Mouse (Mus musculus): ENCODE data around the gene Csn1s2a. TPM values are rescaled to one million over a fixed set of nuclear protein-coding genes. Genes with fewer than 3 reads are reported as not detected.

The Csn1s2a gene
- total and polyA plus RNA-seq, 2 experiments from 2014 or later = not detected

- H3K9me3 ChIP-seq (replicated peaks; ENCODE audit: control insufficient read depth, low read length) = no peaks in the 10 kb centered on the region
- DNase-seq (ENCODE audit: low spot score) = no peak
- no peak for ATAC-seq (ENCODE audit: insufficient read depth, low read depth)
- no peak within 1 kb of the TSS for H3K4me2 ChIP-seq (ENCODE audit: low read depth, low read length)
- no peaks in the 10 kb centered on the region for H3K4me1 ChIP-seq (ENCODE audit: control insufficient read depth, insufficient read depth)
- no peaks in the 10 kb centered on the region for H3K27me3 ChIP-seq (ENCODE audit: control insufficient read depth, insufficient read depth, low read length)
- TF ChIP-seq EP300 (IDR thresholded peaks at IDR 0.05; ENCODE audit: low read depth) (no peak), CTCF (IDR thresholded peaks at IDR 0.05; ENCODE audit: low read depth) (no peak)
- WGBS = 37% methylated on average over 2 of the region's 2 CpGs
- no peak within 1 kb of the TSS for H3K4me3 ChIP-seq (ENCODE audit: low read depth, low read length)
- H3K36me3 ChIP-seq (replicated peaks; ENCODE audit: control insufficient read depth, insufficient read depth, low read length) = no peaks in the 10 kb centered on the region
- no peak within 1 kb of the TSS for H3K9ac ChIP-seq (replicated peaks; ENCODE audit: low read depth, low read length)
- H3K27ac ChIP-seq (ENCODE audit: low read depth) = no peak within 1 kb of the TSS
Observed at GRCm38 (mm10) chr5:87807782-87808181, 33.4 kb downstream of the Csn1s2a start, which contains the start of gene Csn1s2b. Gene Csn1s2b, plus strand, starts transcription at chr5:87808082.

GRCm38 (mm10) chr5:87809253-87809652 lies 34.9 kb downstream of the Csn1s2a start:
- no peak for DNase-seq (ENCODE audit: low spot score)
- 54% methylated on average over 2 of the region's 2 CpGs for WGBS

DNA sequence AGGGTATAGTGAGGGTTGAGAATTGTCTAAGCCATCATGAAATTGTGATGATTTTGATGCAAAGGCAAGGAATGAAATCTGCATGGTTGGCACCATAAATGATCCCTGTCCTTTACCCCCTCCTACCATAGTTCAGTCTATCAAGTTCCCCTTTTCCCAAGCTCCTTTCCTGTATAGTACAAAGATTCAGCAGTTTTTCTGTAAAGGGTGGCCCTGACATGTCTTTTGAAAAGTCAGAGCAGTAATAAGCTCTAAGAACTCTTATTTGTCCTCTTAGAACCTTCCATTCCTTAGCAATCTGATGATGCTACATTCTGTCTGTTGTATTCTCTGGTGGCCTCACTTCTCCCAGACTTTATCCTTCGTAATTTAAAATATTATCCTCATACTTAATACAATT lies 51.0 kb downstream of the Csn1s2a start, which contains the start of gene Prr27:
Prr27 (plus strand) TSS at position 301 of the 400 bp plus-strand sequence.
- H3K27me3 ChIP-seq (ENCODE audit: control insufficient read depth, insufficient read depth, low read length) = no peaks in the 10 kb centered on the region
- H3K4me1 ChIP-seq (ENCODE audit: control insufficient read depth, insufficient read depth) = no peaks in the 10 kb centered on the region
- H3K9me3 ChIP-seq (replicated peaks; ENCODE audit: control insufficient read depth, low read length) = no peaks in the 10 kb centered on the region
- H3K9ac ChIP-seq (replicated peaks; ENCODE audit: low read depth, low read length) = no peak within 1 kb of the TSS
- H3K27ac ChIP-seq (ENCODE audit: low read depth) = no peak within 1 kb of the TSS
- no peak for DNase-seq (ENCODE audit: low spot score)
- no peaks in the 10 kb centered on the region for H3K36me3 ChIP-seq (replicated peaks; ENCODE audit: control insufficient read depth, insufficient read depth, low read length)
- H3K4me3 ChIP-seq (ENCODE audit: low read depth, low read length) = no peak within 1 kb of the TSS
- ATAC-seq (ENCODE audit: insufficient read depth, low read depth) = no peak
- WGBS = 41% methylated on average over 1 of the region's 1 CpGs
- no peak within 1 kb of the TSS for H3K4me2 ChIP-seq (ENCODE audit: low read depth, low read length)
- no peak for TF ChIP-seq EP300 (IDR thresholded peaks at IDR 0.05; ENCODE audit: low read depth)
- TF ChIP-seq CTCF (IDR thresholded peaks at IDR 0.05; ENCODE audit: low read depth) = no peak

More at GRCm38 (mm10) chr5:87809253-87809652, 34.9 kb downstream of the Csn1s2a start:
- Histone ChIP-seq H3K4me1 (ENCODE audit: control insufficient read depth, insufficient read depth) (no peaks in the 10 kb centered on the region), H3K4me3 (ENCODE audit: low read depth, low read length) (no peak overlapping the region), H3K27ac (ENCODE audit: low read depth) (no peak overlapping the region), H3K36me3 (replicated peaks; ENCODE audit: control insufficient read depth, insufficient read depth, low read length) (no peaks in the 10 kb centered on the region), H3K27me3 (ENCODE audit: control insufficient read depth, insufficient read depth, low read length) (no peaks in the 10 kb centered on the region), H3K4me2 (ENCODE audit: low read depth, low read length) (no peak overlapping the region), H3K9ac (replicated peaks; ENCODE audit: low read depth, low read length) (no peak overlapping the region), H3K9me3 (replicated peaks; ENCODE audit: control insufficient read depth, low read length) (no peaks in the 10 kb centered on the region)
- TF ChIP-seq CTCF (IDR thresholded peaks at IDR 0.05; ENCODE audit: low read depth) = no peak
- no peak for TF ChIP-seq EP300 (IDR thresholded peaks at IDR 0.05; ENCODE audit: low read depth)
- no peak for ATAC-seq (ENCODE audit: insufficient read depth, low read depth)

Other genes with a start within 250 kb of the Csn1s2a start
- not detected in 2 replicates for gene Sult1b1, start 236.4 kb upstream of the Csn1s2a start, total RNA-seq (2014; rRNA removed; ENCODE audit: low replicate concordance)
- gene Sult1b1, start 236.4 kb upstream of the Csn1s2a start, polyA plus RNA-seq (2015; fragmentation: Nextera tagmentation; extraction: Ambion mirVana) = not detected in 2 replicates
- not detected in 2 replicates for gene Sult1d1, start 205.5 kb upstream of the Csn1s2a start, total RNA-seq (2014; rRNA removed; ENCODE audit: low replicate concordance)
- not detected in 2 replicates for gene Sult1d1, start 205.5 kb upstream of the Csn1s2a start, polyA plus RNA-seq (2015; fragmentation: Nextera tagmentation; extraction: Ambion mirVana)
- not detected in 2 replicates for gene Sult1e1, start 183.0 kb upstream of the Csn1s2a start, total RNA-seq (2014; rRNA removed; ENCODE audit: low replicate concordance)
- not detected in 2 replicates for gene Sult1e1, start 183.0 kb upstream of the Csn1s2a start, polyA plus RNA-seq (2015; fragmentation: Nextera tagmentation; extraction: Ambion mirVana)
- gene Csn1s1, start 108.4 kb upstream of the Csn1s2a start, total RNA-seq (2014; rRNA removed; ENCODE audit: low replicate concordance) = not detected in 2 replicates
- not detected in 2 replicates for gene Csn1s1, start 108.4 kb upstream of the Csn1s2a start, polyA plus RNA-seq (2015; fragmentation: Nextera tagmentation; extraction: Ambion mirVana)
- not detected in 2 replicates for gene Csn2, start 74.9 kb upstream of the Csn1s2a start, total RNA-seq (2014; rRNA removed; ENCODE audit: low replicate concordance)
- not detected in 2 replicates for gene Csn2, start 74.9 kb upstream of the Csn1s2a start, polyA plus RNA-seq (2015; fragmentation: Nextera tagmentation; extraction: Ambion mirVana)
- not detected in 2 replicates for gene Csn1s2b, start 33.5 kb downstream of the Csn1s2a start, total RNA-seq (2014; rRNA removed; ENCODE audit: low replicate concordance)
- not detected in 2 replicates for gene Csn1s2b, start 33.5 kb downstream of the Csn1s2a start, polyA plus RNA-seq (2015; fragmentation: Nextera tagmentation; extraction: Ambion mirVana)
- gene Prr27, start 51.1 kb downstream of the Csn1s2a start, total RNA-seq (2014; rRNA removed; ENCODE audit: low replicate concordance) = not detected in 2 replicates
- gene Prr27, start 51.1 kb downstream of the Csn1s2a start, polyA plus RNA-seq (2015; fragmentation: Nextera tagmentation; extraction: Ambion mirVana) = not detected in 2 replicates
- not detected in 2 replicates for gene Odam, start 110.5 kb downstream of the Csn1s2a start, total RNA-seq (2014; rRNA removed; ENCODE audit: low replicate concordance)
- gene Odam, start 110.5 kb downstream of the Csn1s2a start, polyA plus RNA-seq (2015; fragmentation: Nextera tagmentation; extraction: Ambion mirVana) = not detected in 2 replicates
- gene Csn3, start 151.0 kb downstream of the Csn1s2a start, total RNA-seq (2014; rRNA removed; ENCODE audit: low replicate concordance) = not detected in 2 replicates
- not detected in 2 replicates for gene Csn3, start 151.0 kb downstream of the Csn1s2a start, polyA plus RNA-seq (2015; fragmentation: Nextera tagmentation; extraction: Ambion mirVana)
- gene 2310003L06Rik, start 194.9 kb downstream of the Csn1s2a start, total RNA-seq (2014; rRNA removed; ENCODE audit: low replicate concordance) = not detected in 2 replicates
- not detected in 2 replicates for gene 2310003L06Rik, start 194.9 kb downstream of the Csn1s2a start, polyA plus RNA-seq (2015; fragmentation: Nextera tagmentation; extraction: Ambion mirVana)
- gene Gm28434, start 194.9 kb downstream of the Csn1s2a start, total RNA-seq (2014; rRNA removed; ENCODE audit: low replicate concordance) = not detected in 2 replicates
- not detected in 2 replicates for gene Gm28434, start 194.9 kb downstream of the Csn1s2a start, polyA plus RNA-seq (2015; fragmentation: Nextera tagmentation; extraction: Ambion mirVana)
- not detected in 2 replicates for gene Cabs1, start 204.9 kb downstream of the Csn1s2a start, total RNA-seq (2014; rRNA removed; ENCODE audit: low replicate concordance)
- not detected in 2 replicates for gene Cabs1, start 204.9 kb downstream of the Csn1s2a start, polyA plus RNA-seq (2015; fragmentation: Nextera tagmentation; extraction: Ambion mirVana)
- not detected in 2 replicates for gene Smr3a, start 228.0 kb downstream of the Csn1s2a start, total RNA-seq (2014; rRNA removed; ENCODE audit: low replicate concordance)
- not detected in 2 replicates for gene Smr3a, start 228.0 kb downstream of the Csn1s2a start, polyA plus RNA-seq (2015; fragmentation: Nextera tagmentation; extraction: Ambion mirVana)

Data from heart, postnatal 0 days (tissue).